Mouse (Mus musculus) embryonic fibroblast, embryonic 13.5 days (primary cell): ENCODE data around the gene Pde4d. TPM values are rescaled to one million over a fixed set of nuclear protein-coding genes. Genes with fewer than 3 reads are reported as not detected.

ENCODE experiments used
- H3K27ac ChIP-seq: 2 replicates; pipeline ENCODE4 v1.5.1; 2012; ENCODE audit warnings: low read length, control low read depth, inconsistent platforms; ENCODE audit not compliant: insufficient read depth
- H3K4me1 ChIP-seq: 2 replicates; pipeline ENCODE4 v1.6.1; 2011; ENCODE audit warnings: low read length; ENCODE audit not compliant: control insufficient read depth, insufficient read depth
- H3K4me3 ChIP-seq: 2 replicates; pipeline ENCODE4 v1.5.1; 2011; ENCODE audit warnings: mild to moderate bottlenecking, control low read depth, low read length; ENCODE audit not compliant: insufficient read depth
- CTCF ChIP-seq: IDR thresholded peaks from 2 replicates; pipeline ENCODE4 v1.5.1; 2011; ENCODE audit warnings: mild to moderate bottlenecking, control low read depth, low read length, moderate library complexity, borderline replicate concordance; ENCODE audit not compliant: insufficient read depth
- POLR2A ChIP-seq: IDR thresholded peaks from 2 replicates; pipeline ENCODE4 v1.6.1; 2011; ENCODE audit warnings: low read depth, mild to moderate bottlenecking, control low read depth, low read length, moderate library complexity
- polyA plus RNA-seq: library from polyadenylated mRNA; stranded (reverse); fragments of >200 nt; gene quantifications from 2 replicates; pipeline ENCODE4 v1.2.4, GENCODE M21; 2011; ENCODE audit warnings: low read depth; ENCODE audit not compliant: missing spikeins, insufficient read length

The Pde4d gene
- polyA plus RNA-seq, 1 experiment = 26.9 TPM

DNA sequence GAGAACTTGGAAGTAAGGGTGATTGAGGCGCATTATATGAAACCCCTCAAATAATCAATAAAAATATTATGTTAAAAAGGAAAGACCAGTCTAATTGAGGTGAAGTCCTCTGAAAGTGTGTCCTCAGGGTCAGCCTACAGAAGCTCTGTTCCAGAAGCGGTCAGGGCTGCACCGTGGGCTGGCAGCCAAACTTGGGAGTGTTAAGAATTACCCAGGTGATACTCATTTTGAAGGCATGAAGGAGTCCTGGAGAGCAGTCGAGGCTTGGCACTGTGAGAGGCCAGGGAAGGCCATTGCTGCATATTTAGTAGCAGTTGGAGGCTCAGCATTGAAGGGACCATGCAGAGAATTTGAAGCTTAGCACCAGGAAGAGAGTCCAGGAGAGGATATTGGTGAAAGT lies 471.4 kb downstream of the Pde4d start:
- TF ChIP-seq POLR2A (no peak), CTCF (no peak)
- Histone ChIP-seq H3K4me1 (no peaks in the 10 kb centered on the region), H3K27ac (no peak overlapping the region), H3K4me3 (no peak overlapping the region)

DNA sequence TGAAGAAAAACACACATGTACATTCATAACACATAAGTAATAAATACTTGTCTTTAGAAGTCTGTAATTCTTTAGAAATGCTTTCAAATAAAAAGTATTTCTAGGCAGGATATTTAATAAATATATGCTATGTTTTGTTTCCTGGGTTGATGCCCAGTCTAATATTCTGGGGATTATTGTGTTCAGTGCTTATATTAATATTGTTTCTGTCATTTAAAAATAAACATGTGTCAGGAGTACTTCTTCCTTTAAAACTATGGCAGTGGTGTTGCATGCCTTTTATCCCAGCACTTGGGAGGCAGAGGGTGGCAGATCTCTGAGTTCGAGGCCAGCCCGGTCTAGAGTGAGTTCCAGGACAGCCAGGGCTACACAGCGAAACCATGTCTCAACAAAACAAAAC lies 485.1 kb downstream of the Pde4d start:
- H3K4me3 ChIP-seq = no peak overlapping the region
- no peak overlapping the region for H3K27ac ChIP-seq
- no peaks in the 10 kb centered on the region for H3K4me1 ChIP-seq
- TF ChIP-seq POLR2A = no peak
- no peak for TF ChIP-seq CTCF

DNA sequence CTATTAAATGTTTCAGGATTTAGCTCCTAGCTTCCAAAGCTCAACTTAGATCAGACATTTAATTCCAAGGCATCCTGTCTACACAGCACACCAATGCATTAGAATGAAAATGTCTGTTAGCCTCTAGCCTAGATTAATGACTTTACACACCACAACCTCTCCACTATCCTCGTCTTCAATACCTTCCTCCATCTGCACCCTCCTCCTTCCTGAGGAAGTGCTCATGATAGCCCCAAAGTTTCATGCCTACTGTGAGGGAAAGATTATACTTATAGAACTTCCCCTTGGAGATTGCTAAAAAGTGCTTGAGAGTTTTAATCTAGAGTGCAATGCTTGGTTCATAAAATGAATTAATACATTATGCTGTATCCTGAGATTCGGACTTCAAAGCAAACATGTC lies 487.5 kb downstream of the Pde4d start:
- Histone ChIP-seq H3K4me3 (no peak overlapping the region), H3K27ac (no peak overlapping the region), H3K4me1 (no peaks in the 10 kb centered on the region)
- no peak for TF ChIP-seq POLR2A
- no peak for TF ChIP-seq CTCF

DNA sequence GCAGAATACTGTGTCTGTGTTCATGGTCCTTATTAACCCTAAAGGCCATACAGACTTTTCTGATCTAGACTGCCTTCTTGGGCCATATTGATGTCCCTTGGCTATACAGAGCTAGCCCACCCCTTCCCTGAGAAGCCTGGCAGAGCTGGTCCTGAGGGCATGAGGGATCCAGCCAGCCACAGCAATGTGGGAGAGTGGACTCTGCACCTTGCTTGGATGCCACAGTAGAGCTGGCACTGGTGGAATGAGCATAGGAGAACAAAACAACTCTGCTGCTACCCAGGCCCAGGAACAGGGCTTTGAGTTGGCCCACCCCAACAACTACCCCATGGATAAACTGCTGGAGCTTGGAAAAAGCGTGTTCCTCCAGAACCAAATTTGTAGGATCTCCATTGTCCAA lies 503.2 kb downstream of the Pde4d start:
- no peaks in the 10 kb centered on the region for H3K4me1 ChIP-seq
- H3K27ac ChIP-seq = no peak overlapping the region
- no peak overlapping the region for H3K4me3 ChIP-seq
- TF ChIP-seq POLR2A = no peak
- no peak for TF ChIP-seq CTCF

DNA sequence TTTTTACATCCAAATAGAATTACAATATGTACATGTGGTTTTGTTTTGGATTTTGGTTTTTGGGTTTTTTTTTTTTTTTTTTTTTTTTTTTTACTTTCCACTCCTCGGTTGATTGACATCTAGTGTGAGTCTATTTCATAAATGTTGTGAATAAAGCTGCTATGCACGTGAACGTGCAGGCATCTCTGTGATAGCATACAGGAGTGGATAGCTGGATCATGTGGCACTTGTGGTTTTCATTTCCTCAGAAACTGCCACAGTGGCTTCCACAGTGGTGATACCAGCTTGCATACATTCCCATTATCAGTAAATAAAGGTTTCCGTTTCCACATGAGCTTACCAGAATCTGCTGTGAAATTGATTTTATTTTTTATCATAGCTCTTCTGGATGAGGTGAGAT lies 506.3 kb downstream of the Pde4d start:
- Histone ChIP-seq H3K4me3 (no peak overlapping the region), H3K27ac (no peak overlapping the region), H3K4me1 (no peaks in the 10 kb centered on the region)
- no peak for TF ChIP-seq CTCF
- no peak for TF ChIP-seq POLR2A

DNA sequence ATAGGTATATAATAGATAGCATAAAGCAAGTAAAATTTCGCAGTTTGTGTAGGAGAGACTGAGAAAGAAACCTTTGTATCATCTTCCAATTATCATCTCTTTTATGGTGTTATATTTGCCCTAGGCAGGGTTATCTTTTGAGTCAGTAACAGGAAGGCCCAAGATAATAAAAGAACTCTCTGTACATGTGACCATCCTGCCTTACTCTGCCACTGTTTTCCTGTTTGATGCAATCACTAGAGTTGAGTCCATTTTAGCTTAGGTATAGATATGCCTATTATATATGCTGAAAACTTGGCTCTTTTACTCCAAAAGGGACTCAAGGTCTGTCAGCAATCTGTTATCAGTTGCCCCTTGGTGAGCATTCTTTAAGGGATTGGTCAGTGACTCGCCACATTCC lies 514.3 kb downstream of the Pde4d start:
- Histone ChIP-seq H3K4me3 (no peak overlapping the region), H3K4me1 (no peaks in the 10 kb centered on the region), H3K27ac (no peak overlapping the region)
- TF ChIP-seq CTCF (no peak), POLR2A (no peak)

DNA sequence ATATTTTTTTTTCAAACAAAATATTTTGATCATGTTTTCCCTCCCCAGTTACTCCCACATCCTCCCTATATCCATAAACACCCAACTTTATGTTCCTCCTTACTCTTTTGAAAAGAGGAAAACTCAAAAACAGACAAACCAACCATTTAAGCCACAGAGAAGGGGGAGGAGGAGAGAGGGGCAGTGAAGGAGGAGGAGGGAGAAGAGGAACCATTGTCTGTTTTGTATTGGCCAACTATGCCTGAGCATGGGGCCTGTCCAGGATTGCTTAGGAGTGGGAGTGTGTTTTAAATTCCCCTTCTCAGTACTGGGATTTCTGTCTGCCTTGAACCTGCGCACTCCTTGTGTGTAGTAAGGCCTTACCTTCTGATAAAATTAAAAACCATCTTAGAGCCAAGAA lies 531.4 kb downstream of the Pde4d start:
- TF ChIP-seq POLR2A (no peak), CTCF (no peak)
- H3K4me3 ChIP-seq = no peak overlapping the region
- no peak overlapping the region for H3K27ac ChIP-seq
- H3K4me1 ChIP-seq = no peaks in the 10 kb centered on the region

DNA sequence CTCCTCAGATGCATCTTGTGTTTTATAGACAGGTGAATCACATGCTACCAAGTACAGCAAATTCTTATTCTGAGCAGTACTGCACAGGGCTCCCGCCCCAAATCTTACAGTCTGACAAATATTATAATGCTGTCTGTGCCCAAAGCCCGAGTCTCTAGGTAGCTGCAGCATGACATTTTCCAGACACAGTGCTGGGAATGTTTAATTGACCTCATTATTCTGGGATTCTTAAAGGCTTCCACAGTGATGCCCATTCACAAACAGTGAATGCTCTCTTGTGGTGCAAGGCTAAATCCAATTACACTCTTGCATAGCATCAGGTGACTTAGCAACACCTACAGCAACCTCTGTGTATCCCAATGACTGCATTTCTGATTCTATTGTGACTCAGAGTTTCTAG lies 549.0 kb downstream of the Pde4d start:
- no peak overlapping the region for H3K27ac ChIP-seq
- TF ChIP-seq POLR2A (no peak), CTCF (no peak)
- H3K4me1 ChIP-seq = no peaks in the 10 kb centered on the region

DNA sequence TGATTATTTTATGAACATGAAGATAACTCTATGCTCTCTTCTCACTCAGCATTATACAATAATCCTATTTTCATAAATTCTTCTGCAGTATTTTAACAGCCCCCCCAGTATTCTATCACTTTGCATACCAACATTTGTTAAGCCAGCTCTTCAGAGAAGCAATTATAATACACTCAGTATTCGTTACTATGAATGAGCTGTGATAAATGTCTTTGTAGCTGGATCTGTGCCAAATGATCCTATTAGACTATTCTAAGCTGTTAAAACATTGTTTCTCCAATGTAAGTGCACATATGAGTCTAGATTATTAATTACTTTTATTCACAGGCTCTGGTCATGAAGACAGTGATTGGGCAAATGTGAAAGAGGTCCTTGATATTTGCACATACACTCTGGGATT lies 575.0 kb downstream of the Pde4d start:
- Histone ChIP-seq H3K27ac (no peak overlapping the region), H3K4me1 (no peaks in the 10 kb centered on the region), H3K4me3 (no peak overlapping the region)
- TF ChIP-seq CTCF = no peak

More for the DNA sequence above, 549.0 kb downstream of the Pde4d start:
- H3K4me3 ChIP-seq = no peak overlapping the region

DNA sequence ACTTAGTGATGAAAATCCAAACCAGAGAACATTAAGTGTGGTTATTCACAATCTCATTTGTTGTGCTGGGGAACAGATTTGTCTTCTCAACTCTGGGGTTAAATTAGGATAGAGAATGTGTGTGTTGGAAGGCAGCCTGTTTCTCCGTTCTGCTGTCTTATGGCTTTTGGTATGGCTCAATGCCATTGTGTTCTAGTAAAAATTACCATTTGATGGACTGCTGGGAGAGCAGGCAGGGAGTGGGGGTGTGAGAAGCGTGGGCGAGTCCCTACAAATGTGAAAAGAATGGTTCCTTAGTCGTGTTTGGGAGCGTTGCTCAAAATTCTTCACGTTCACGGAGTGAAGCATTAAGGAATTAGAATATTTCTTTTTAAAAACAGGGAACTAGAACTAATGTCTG lies 597.4 kb downstream of the Pde4d start:
- Histone ChIP-seq H3K27ac (peak overlapping the region; percentile 77), H3K4me1 (no peaks in the 10 kb centered on the region), H3K4me3 (no peak overlapping the region)
- TF ChIP-seq CTCF = no peak
- TF ChIP-seq POLR2A = no peak

DNA sequence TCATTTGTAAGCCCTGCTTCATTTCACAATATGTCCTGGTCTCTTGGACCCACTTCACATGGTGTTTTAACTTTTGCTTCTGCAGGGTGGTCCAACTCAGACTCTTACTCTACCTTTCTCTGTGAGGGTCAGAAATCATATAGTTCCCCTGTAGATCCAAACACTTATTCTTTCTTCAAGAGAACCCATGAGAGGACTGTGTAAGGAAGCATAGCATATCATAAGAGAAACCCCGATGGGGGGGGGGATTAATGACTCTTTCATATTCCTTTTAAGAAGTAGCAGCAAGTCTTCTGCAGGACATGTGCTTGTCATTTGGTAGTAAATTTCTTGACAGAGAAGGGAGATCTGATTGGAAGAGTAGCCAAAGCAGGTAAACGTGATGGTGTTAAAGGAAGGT lies 603.1 kb downstream of the Pde4d start:
- no peak overlapping the region for H3K4me3 ChIP-seq
- H3K4me1 ChIP-seq = no peaks in the 10 kb centered on the region
- TF ChIP-seq POLR2A (no peak), CTCF (no peak)
- H3K27ac ChIP-seq = no peak overlapping the region
